Mouse (Mus musculus) forebrain, embryonic 13.5 days (tissue): ENCODE results near the gene Pkd1l3. TPM values are rescaled to one million over a fixed set of nuclear protein-coding genes. Genes with fewer than 3 reads are reported as not detected.

ENCODE experiments used
- ATAC-seq: fragments of 200-750 bp; cut with Nextera tagmentation; 2 replicates; pipeline ENCODE4 v1.8.0; 2017
- H3K27ac ChIP-seq: fragments of 300-500 bp; sonication (generic); 2 replicates; pipeline ENCODE4 v1.5.1; 2015; ENCODE audit warnings: inconsistent platforms, mild to moderate bottlenecking, moderate library complexity
- H3K27me3 ChIP-seq: fragments of 300-500 bp; sonication (generic); 2 replicates; pipeline ENCODE4 v1.6.1; 2015; ENCODE audit warnings: mild to moderate bottlenecking, inconsistent platforms
- H3K36me3 ChIP-seq: fragments of 300-500 bp; sonication (generic); 2 replicates; pipeline ENCODE4 v1.6.1; 2015; ENCODE audit warnings: mild to moderate bottlenecking, inconsistent platforms; ENCODE audit not compliant: poor library complexity, severe bottlenecking
- H3K4me1 ChIP-seq: fragments of 300-500 bp; sonication (generic); 2 replicates; pipeline ENCODE4 v1.6.1; 2015; ENCODE audit warnings: inconsistent platforms
- H3K4me2 ChIP-seq: fragments of 300-500 bp; sonication (generic); 2 replicates; pipeline ENCODE4 v1.6.1; 2015; ENCODE audit warnings: inconsistent platforms, mild to moderate bottlenecking, moderate library complexity
- H3K4me3 ChIP-seq: fragments of 300-500 bp; sonication (generic); 2 replicates; pipeline ENCODE4 v1.5.1; 2015; ENCODE audit warnings: mild to moderate bottlenecking, inconsistent platforms
- H3K9ac ChIP-seq: fragments of 300-500 bp; sonication (generic); 2 replicates; pipeline ENCODE4 v1.6.1; 2015; ENCODE audit warnings: mild to moderate bottlenecking, inconsistent platforms
- H3K9me3 ChIP-seq: fragments of 300-500 bp; sonication (generic); replicated peaks from 2 replicates; pipeline ENCODE4 v1.6.1; 2016; ENCODE audit warnings: inconsistent platforms
- WGBS: fragments of 180-500 bp; shearing (Covaris S2); methylation state at CpG from one replicate; pipeline ENCODE4 v1.1.7; 2015; 5-methylcytosine and 5-hydroxymethylcytosine counted together
- polyA plus RNA-seq: library from polyadenylated mRNA; unstranded; fragments of >200 nt; fragmentation: Nextera tagmentation; extraction: Ambion mirVana; gene quantifications from 2 replicates; pipeline ENCODE4 v1.2.1, GENCODE M21; 2015

The Pkd1l3 gene
- 0.09 and 0.12 TPM in 2 replicates for polyA plus RNA-seq

DNA sequence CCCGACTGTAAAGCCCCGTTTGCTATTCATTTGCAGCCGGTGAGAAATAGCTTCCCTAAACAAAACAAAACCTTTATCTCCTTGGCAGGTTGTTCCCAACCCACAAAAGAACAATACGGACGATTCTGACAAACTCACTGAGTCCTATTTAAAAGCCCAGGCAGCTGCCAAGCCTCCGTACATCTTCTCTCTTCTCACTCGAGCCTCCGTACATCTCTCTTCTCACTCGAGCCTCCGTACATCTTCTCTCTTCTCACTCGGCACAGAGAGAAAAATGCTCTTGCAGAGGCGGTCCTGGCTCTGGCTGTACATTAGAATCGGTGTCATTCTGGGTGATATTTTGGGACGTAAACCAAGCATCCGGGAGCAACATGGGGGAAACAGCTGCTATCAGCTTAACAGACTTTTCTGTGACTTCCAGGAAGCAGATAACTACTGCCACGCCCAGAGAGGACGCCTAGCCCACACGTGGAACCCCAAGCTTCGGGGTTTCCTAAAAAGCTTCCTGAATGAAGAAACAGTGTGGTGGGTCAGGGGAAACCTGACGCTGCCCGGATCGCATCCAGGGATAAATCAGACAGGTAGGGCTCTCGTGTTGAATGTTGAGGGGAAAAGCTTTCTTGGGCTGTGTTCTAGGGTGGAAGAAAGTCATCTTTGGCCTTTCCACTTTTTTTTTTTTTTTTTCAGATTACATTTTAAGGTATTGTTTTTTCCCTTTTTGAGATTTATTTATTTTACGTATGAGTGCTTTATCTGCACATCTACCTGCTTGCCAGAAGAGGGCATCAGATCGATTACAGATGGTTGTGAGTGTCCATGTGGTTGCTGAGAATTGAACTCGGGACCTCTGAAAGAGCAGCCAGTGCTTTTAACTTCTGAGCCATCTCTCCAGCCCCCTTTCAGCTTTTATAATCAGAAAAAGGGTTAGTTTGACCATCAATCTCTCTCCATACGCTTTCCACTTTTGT is at the start of gene Pkd1l3:
Gene Pkd1l3 (plus strand): TSS at position 275 of the 968 bp plus-strand sequence.
- Histone ChIP-seq H3K4me2 (peak within 1 kb of the TSS; percentile 14; the same call in 1 of the 2 replicates), H3K9ac (no peak within 1 kb of the TSS), H3K9me3 (no peaks in the 10 kb centered on the region), H3K4me1 (no peaks in the 10 kb centered on the region; the same call in 1 of the 2 replicates), H3K27me3 (peaks cover 3% of the 10 kb centered on the region; the same call in 1 of the 2 replicates), H3K4me3 (no peak within 1 kb of the TSS), H3K36me3 (no peaks in the 10 kb centered on the region), H3K27ac (no peak within 1 kb of the TSS)
- ATAC-seq, result no peak
- 65% methylated on average over 27 of the region's 27 CpGs for WGBS

GRCm38 (mm10) chr8:109564766-109565165 is 49.6 kb upstream of the Pkd1l3 start:
- Histone ChIP-seq H3K27ac (peak overlapping the region; percentile 93; the same call in 1 of the 2 replicates), H3K36me3 (peaks cover 38% of the 10 kb centered on the region), H3K9ac (peak overlapping the region; percentile 92), H3K4me3 (peak overlapping the region; percentile 92), H3K4me2 (peak overlapping the region; percentile 88), H3K4me1 (peaks cover 19% of the 10 kb centered on the region), H3K27me3 (no peaks in the 10 kb centered on the region), H3K9me3 (no peaks in the 10 kb centered on the region)
- whole genome bisulfite sequencing, result 7% methylated on average over 10 of the region's 10 CpGs
- ATAC-seq, result no peak

- Histone ChIP-seq H3K9me3 (no peaks in the 10 kb centered on the region), H3K27ac (peak within 1 kb of the TSS; percentile 93), H3K27me3 (no peaks in the 10 kb centered on the region), H3K4me2 (peak within 1 kb of the TSS; percentile 88), H3K9ac (peak within 1 kb of the TSS; percentile 92), H3K4me1 (peaks cover 19% of the 10 kb centered on the region), H3K4me3 (peak within 1 kb of the TSS; percentile 92), H3K36me3 (peaks cover 32% of the 10 kb centered on the region)
- WGBS, result under 1% methylated on average over 52 of the region's 52 CpGs
- ATAC-seq, result peak; percentile 100
Measured at GRCm38 (mm10) chr8:109565498-109566333, 48.6 kb upstream of the Pkd1l3 start, which contains the start of the genes Dhx38 and Txnl4b. Gene Dhx38 (minus strand): TSS chr8:109565861. Gene Txnl4b (plus strand): TSS chr8:109565892.

- Histone ChIP-seq H3K36me3 (peaks cover 35% of the 10 kb centered on the region), H3K9ac (no peak overlapping the region), H3K27me3 (no peaks in the 10 kb centered on the region), H3K4me1 (peaks cover 8% of the 10 kb centered on the region), H3K4me3 (no peak overlapping the region), H3K27ac (no peak overlapping the region), H3K9me3 (no peaks in the 10 kb centered on the region), H3K4me2 (no peak overlapping the region)
- WGBS, result 92% methylated on average over 12 of the region's 12 CpGs
- ATAC-seq, result no peak
Measured at GRCm38 (mm10) chr8:109571139-109571538, 43.2 kb upstream of the Pkd1l3 start.

DNA sequence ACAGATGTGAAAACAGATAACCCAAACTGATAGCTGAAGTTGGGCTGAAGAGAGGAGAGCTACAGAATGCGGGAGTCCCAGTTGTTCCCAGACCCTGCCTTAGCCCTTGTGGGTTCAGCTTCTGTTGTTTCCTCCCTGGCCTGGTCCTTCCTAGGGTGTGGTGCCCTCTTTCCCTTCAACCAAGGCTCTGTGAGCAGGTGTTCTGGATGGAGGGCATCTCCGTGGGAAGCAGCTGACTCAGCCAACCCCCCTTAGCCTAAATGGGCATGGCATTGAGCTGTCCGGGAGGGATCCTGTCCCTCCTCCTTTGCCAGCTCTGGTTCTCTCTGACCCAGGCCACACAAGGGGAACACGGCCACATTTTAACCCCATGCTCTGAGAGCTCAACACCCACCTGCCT is 38.0 kb upstream of the Pkd1l3 start:
- no peaks in the 10 kb centered on the region for H3K9me3 ChIP-seq
- 76% methylated on average over 4 of the region's 4 CpGs for WGBS
- no peak overlapping the region for H3K4me3 ChIP-seq
- no peak for ATAC-seq
- H3K4me2 ChIP-seq, result no peak overlapping the region
- no peak overlapping the region for H3K9ac ChIP-seq
- no peaks in the 10 kb centered on the region for H3K27me3 ChIP-seq
- no peaks in the 10 kb centered on the region for H3K4me1 ChIP-seq
- no peak overlapping the region for H3K27ac ChIP-seq
- peaks cover 18% of the 10 kb centered on the region; the same call in 1 of the 2 replicates for H3K36me3 ChIP-seq

GRCm38 (mm10) chr8:109578900-109579301 is 35.4 kb upstream of the Pkd1l3 start, which contains the start of gene Hp:
Gene Hp (minus strand): TSS chr8:109579172.
- Histone ChIP-seq H3K4me2 (no peak within 1 kb of the TSS), H3K27me3 (no peaks in the 10 kb centered on the region), H3K27ac (no peak within 1 kb of the TSS), H3K4me3 (no peak within 1 kb of the TSS), H3K36me3 (no peaks in the 10 kb centered on the region), H3K9me3 (no peaks in the 10 kb centered on the region), H3K4me1 (no peaks in the 10 kb centered on the region), H3K9ac (no peak within 1 kb of the TSS)
- 82% methylated on average over 8 of the region's 8 CpGs for WGBS
- no peak for ATAC-seq

DNA sequence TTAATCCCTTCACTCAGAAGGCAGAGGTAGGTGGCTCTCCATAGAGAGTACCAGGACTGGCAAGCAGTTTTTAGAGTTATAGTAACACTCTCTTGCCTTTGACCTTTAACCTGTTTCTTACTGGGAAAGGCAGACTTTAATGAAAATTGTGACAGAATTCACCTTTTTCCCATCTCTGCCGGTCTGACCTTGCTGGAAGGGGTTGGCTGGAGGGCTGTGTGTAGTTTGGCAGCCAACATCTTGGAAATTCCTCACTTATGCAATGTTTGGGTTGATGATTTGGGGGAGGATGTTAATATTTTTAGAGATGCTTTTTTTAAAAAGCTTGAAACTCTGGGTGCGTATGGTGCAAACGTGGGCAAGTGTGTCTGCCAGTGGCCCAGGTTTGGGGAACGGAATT is 30.0 kb upstream of the Pkd1l3 start:
- Histone ChIP-seq H3K27ac (no peak overlapping the region), H3K4me3 (no peak overlapping the region)

GRCm38 (mm10) chr8:109584830-109585229 is 29.5 kb upstream of the Pkd1l3 start:
- Histone ChIP-seq H3K4me2 (no peak overlapping the region), H3K27me3 (no peaks in the 10 kb centered on the region), H3K4me3 (no peak overlapping the region), H3K9ac (no peak overlapping the region), H3K27ac (no peak overlapping the region), H3K9me3 (peaks cover 3% of the 10 kb centered on the region; the same call in 1 of the 2 replicates), H3K36me3 (no peaks in the 10 kb centered on the region), H3K4me1 (no peaks in the 10 kb centered on the region)
- no peak for ATAC-seq
- WGBS, result 92% methylated on average over 3 of the region's 3 CpGs

More for the DNA sequence above, 30.0 kb upstream of the Pkd1l3 start:
- Histone ChIP-seq H3K27me3 (no peaks in the 10 kb centered on the region), H3K4me1 (no peaks in the 10 kb centered on the region), H3K9me3 (peaks cover 3% of the 10 kb centered on the region; the same call in 1 of the 2 replicates), H3K36me3 (no peaks in the 10 kb centered on the region), H3K9ac (no peak overlapping the region), H3K4me2 (no peak overlapping the region)
- WGBS, result 86% methylated on average over 4 of the region's 4 CpGs
- ATAC-seq, result no peak

DNA sequence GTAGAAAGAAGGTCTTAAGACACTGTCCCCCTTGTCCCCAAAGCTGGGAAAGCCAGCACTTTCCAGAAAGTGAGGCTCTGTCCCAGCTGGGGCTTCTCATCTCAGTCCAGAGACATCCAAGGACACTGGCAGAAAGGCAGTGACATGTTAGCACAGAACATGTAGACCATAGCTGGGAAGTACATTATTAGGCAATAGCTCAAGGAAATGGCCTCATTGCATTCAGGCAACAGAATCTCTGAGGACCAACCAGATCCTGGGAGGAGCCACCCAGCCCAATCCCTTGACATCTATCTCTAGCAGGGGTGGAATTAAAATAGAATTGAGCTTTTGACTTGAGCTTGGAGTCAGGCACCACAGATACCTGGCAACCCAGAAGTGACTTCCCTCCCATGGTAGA is 28.7 kb upstream of the Pkd1l3 start:
- H3K9ac ChIP-seq, result no peak overlapping the region
- H3K36me3 ChIP-seq, result no peaks in the 10 kb centered on the region
- H3K4me3 ChIP-seq, result no peak overlapping the region
- no peak overlapping the region for H3K4me2 ChIP-seq
- H3K27ac ChIP-seq, result no peak overlapping the region
- H3K4me1 ChIP-seq, result no peaks in the 10 kb centered on the region
- H3K9me3 ChIP-seq, result peaks cover 3% of the 10 kb centered on the region; the same call in 1 of the 2 replicates
- H3K27me3 ChIP-seq, result no peaks in the 10 kb centered on the region
- ATAC-seq, result no peak

DNA sequence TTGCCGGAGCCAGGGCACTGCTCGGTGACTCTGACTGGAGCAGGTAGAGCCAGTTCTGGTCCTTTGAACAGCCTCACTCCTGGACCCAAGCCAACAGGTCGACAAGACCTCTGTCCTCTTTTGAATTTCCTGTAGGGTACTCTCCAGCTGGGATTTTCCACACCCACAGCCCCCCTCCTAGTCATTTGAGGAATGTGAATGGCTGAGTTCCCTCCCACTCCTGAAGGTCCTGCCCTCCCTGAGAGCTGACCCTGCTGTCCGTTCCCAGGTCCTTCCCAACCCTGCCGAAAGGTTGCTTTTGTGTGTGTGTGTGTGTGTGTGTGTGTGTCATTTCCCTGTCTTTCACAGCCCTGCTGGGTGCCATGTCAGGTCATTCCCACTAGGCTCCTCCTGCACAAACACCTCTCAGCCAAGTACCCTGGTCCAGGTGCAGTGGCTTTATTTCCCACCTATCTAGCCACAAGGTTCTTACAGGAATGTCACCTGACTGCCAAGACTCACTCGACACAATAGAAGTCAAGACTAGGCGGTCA is 27.3 kb upstream of the Pkd1l3 start:
- no peak overlapping the region for H3K4me2 ChIP-seq
- no peaks in the 10 kb centered on the region for H3K27me3 ChIP-seq
- 66% methylated on average over 7 of the region's 7 CpGs for WGBS
- H3K27ac ChIP-seq, result no peak overlapping the region
- ATAC-seq, result no peak
- peaks cover 3% of the 10 kb centered on the region; the same call in 1 of the 2 replicates for H3K9me3 ChIP-seq
- no peak overlapping the region for H3K9ac ChIP-seq
- H3K4me3 ChIP-seq, result no peak overlapping the region
- no peaks in the 10 kb centered on the region for H3K4me1 ChIP-seq
- peaks cover 5% of the 10 kb centered on the region for H3K36me3 ChIP-seq

GRCm38 (mm10) chr8:109590901-109591300 is 23.4 kb upstream of the Pkd1l3 start:
- peaks cover 33% of the 10 kb centered on the region for H3K36me3 ChIP-seq
- H3K27me3 ChIP-seq, result no peaks in the 10 kb centered on the region
- no peak overlapping the region for H3K9ac ChIP-seq
- H3K4me3 ChIP-seq, result no peak overlapping the region
- no peak for ATAC-seq
- H3K27ac ChIP-seq, result no peak overlapping the region
- H3K4me2 ChIP-seq, result no peak overlapping the region
- H3K9me3 ChIP-seq, result no peaks in the 10 kb centered on the region
- 89% methylated on average over 9 of the region's 9 CpGs for WGBS
- H3K4me1 ChIP-seq, result no peaks in the 10 kb centered on the region
